Mouse (Mus musculus): ENCODE data around the gene Gm37240. TPM values are rescaled to one million over a fixed set of nuclear protein-coding genes. Genes with fewer than 3 reads are reported as not detected.

The Gm37240 gene
- 1 to 10 TPM; 1.1 to 4.1 TPM for polyA plus RNA-seq (2017; shearing (Covaris generic))

DNA sequence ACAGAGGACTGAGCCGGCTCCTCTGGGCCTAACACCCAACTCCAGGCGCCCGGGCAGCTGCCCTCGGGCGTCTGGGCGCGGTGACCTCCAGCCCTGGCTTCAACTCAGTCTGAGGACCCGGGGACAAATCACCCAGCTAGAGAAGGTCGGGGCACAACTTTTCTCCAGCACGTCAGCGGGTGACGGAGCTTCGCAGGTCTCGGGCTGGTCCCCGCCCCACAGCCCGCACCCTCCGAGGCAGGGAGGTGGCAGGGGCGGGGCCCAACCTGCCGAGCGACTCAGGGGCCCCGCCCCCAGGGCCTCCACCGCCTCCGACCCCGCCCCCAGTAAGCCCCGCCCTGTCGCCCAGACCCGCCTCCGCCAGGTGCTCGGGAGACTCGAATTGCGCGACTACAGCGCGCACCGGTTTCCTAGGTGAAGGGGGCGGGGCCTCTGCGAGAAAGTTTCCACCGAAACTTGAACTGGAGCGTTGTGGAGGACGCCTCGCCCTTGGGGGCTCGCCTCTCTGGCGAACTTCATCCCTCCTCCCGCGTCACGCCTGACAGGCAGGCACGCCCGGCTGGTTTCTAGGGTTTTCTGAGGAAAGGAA, at the start of gene Gm37240, which contains the start of gene Glt28d2:
Gm37240 (minus strand) TSS at position 280 of the 589 bp plus-strand sequence.
Glt28d2 (minus strand) TSS at position 278 of the 589 bp plus-strand sequence.

DNA sequence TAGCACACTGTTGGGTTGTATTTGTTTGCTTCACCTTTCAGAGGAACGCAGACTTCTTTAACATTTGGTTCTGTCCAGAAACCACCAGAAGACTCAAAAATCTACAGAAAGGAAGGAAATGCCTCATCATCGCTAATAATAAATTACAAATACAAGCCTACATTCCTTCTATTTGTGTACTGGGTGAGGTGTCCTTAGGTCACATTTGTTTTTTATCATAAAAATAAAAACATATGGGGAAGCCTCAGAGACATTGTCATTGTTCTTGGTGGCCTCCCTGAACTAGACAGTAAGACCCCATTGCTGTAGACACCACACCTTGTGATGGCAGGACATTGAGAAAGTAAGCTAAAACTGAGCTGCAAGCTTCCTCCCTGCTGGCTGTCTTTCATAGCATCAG, 70.1 kb downstream of the Gm37240 start, which contains the start of gene Fam160a1:
Fam160a1 (minus strand) TSS at position 101 of the 400 bp plus-strand sequence.

DNA sequence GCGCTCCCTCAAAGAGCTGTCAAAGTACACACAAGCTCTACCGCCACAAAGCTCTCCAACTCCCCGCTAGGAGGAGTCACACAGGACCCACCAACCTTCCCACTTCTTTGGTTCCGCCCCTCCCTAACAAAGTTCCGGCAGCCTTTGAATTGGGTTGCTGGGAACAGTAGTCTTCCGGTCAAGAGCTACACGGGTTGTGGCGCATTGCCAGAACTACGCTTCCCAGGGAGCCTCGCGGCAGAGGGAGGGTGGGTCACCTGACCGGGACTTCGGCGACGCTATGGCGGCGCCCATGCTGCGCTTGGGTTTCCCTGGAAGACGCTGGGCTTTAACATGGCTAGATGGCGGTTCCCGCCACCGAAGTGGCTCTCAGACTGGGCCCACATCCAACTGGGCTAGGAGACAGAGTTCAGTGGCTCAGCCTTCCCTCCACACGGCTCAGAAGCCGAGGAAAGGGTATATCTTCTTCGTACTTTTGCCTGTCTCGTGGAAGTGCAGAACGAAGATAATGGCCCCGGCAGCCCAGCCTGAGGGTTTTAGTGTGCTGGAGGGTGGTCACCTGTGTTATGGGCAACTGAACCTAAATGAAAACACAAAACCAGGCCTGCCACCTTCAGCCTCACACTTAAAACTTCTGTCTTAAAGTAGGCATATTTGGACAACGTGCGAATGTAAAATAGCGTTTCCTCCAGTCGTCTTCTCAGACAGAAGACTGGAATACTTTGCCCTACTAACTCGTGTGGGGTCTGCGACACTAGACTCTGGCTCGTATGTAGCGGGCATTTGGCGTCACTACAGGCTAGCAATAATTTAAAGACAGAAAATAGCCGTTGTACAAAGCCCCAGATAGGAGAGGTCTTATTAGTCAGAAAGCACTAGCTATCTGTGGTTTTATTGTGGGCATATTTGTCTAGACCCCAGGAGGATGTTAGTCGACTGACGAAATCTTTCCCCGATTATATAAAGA, 313.2 kb downstream of the Gm37240 start, which contains the start of gene Gatb:
Gatb (plus strand) TSS at position 256 of the 967 bp plus-strand sequence.

DNA sequence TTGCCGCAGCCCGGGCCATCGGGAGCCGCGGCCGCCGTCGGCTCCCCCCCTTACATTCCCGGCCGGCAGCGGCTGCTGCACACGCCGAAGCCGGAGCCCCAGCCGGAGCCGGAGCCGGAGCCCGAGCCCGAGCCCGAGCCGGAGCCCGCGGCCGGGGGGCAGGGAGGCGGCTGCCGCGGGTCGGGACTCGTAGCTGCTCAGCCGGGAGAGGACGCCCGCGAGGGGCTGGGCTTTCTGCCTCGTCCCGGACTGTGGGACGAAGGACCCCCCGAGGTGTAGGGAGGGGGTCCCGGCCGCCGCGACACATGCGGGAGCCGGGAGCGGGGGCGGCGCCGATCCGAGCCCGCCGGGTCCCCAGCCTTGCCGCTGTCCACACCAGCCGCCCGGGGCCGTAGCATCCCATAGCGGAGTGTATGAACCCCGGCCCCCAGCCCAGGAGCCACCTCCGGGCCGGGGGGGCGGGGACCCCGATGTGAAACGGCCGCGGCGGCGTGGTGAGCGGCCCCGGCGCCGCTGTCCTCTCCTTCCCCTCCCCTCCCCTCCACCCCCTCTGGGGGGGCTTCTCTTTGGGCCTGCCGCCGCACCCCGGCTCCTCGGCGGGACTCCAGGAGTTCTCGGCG, 1072.4 kb downstream of the Gm37240 start, which contains the start of gene Fbxw7:
Fbxw7 (plus strand) TSS at position 507 of the 620 bp plus-strand sequence.

DNA sequence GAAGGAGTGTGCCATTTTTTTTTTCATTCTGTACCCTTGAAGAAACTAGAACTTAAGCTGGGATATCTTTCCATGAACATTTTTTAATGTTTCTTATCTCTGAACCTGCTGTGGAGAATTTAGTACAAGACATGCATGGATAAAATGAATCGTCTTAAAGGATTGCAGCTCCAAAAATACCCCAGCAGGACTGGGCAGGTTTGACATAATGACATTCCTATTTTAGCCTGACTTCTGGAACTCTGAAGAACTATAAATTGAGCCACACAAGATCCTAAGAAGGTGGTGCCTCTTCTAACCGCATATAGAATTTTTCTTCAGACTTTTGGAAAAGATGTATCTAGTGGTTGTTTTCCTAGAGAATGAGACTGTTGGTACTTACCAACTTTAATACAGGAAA, 1294.0 kb downstream of the Gm37240 start, which contains the start of gene Tigd4:
Tigd4 (plus strand) TSS at position 301 of the 400 bp plus-strand sequence.

DNA sequence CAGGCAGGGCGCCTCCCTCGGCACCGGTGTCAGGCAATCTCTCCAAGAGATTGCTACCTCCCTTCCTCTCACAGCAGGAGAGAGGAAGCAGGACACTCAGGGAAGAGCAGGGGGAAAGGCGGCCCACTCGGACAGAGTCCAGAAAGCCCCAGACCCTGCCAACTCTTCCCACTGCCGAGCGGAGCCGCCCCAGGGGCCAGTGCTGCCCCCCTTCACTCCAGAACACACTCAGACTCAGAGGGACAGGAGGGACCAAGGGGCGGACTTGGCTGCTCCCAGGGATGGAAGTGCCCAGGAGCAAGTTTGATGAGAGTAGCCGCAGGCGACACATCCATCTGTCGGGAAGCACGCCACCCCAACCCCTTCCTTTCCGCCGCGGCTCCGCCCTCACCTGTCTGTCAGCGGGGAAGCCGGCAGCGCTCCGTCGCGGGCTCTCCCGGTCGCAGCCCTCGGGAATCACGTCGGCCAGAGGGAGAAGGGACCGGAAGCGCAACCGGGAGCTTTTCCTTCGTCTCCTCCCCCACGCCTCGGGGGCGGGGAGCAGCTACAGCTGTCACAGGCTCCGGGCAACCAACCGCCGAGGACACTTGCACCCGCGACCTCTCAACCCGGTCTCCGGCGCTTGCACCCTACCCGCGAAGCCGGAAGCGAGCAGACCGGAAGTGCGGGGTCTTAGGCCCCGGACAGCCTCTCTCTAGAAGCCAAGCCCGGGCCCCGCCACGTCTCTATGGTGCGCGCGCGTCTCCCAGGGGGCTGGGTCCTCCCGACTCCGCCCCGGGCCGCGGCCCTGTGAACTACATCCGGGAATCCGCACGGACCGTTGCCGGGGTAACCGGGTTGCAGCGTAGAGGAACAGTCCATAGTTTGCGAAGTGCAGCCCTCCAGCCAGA, 1305.0 kb downstream of the Gm37240 start, which contains the start of gene Arfip1:
Arfip1 (minus strand) TSS at position 603 of the 890 bp plus-strand sequence.

DNA sequence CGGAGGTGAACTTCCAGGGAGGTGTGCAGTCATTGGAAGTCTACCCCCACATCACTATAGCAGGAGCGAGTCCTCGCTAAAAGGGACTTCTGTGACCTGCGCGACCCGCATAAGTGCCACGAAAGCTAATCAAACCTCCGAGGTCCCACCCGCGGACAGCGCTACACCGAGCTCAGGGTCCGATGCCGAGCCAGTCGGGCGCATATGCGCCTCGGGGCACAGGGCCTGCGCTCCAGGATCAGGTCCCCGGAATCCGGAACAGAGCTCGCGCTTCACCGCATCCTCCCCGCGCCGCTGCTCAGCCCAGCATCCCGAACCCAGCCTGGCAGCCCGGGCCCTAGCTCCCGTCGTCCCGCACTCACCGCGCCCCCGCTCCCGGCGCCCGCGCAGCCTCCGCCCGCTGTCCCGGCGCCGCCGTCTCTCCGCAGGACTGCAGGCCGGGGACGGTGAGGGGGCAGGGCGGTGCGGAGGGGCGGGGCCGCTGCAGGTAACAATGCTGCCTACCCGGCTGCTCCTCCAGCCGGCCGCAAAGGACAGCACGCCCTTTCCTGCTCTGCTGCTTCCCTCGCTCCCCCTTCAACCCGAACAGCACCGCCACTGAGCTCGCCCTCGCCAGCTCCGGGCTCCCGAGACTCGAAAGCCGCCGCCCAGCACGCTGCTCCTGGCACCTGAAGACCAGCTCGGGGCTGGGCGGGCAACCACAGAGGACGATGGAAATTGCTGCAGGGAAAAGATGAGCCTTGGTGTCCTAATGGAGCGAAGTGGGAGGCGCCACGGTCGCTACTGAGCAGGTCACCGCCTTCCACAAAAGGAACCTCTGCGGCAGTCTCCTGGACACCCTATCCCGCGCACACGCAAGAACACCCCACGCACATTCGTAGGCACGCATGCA, 1407.1 kb downstream of the Gm37240 start, which contains the start of gene Fhdc1:
Fhdc1 (minus strand) TSS at position 424 of the 892 bp plus-strand sequence.

Other genes starting within 250 kb of the Gm37240 start
- 1 to 10 TPM in 1 of 2 experiments, under 1 TPM in 1; 0.74 to 3.6 TPM for gene Fam160a1, start 70.2 kb downstream of the Gm37240 start, polyA plus RNA-seq (2017; shearing (Covaris generic))
- gene Glt28d2, start within 50 bp of the Gm37240 start, polyA plus RNA-seq (2017; shearing (Covaris generic)): 1 to 10 TPM in 1 of 2 experiments, under 1 TPM in 1; 0.61 to 1.3 TPM
- gene Sh3d19, start 83.6 kb upstream of the Gm37240 start, polyA plus RNA-seq (2017; shearing (Covaris generic)): under 1 TPM in 1 of 2 experiments, not detected in 1; 0.70 TPM
- not detected for gene Prss48, start 115.0 kb upstream of the Gm37240 start, polyA plus RNA-seq (2017; shearing (Covaris generic))

Measured in activated CD4-positive, CD25-positive, alpha-beta regulatory T cell (primary cell).